Mouse (Mus musculus): Measurements from ENCODE around the gene Macrod2. TPM values are rescaled to one million over a fixed set of nuclear protein-coding genes. Genes with fewer than 3 reads are reported as not detected.
A peak's percentile ranks its signal among the peaks of the same experiment; 100 is the strongest.

Macrod2 gene
- polyA plus RNA-seq, 1 experiment from 2014 or later, result 89.4 TPM

DNA sequence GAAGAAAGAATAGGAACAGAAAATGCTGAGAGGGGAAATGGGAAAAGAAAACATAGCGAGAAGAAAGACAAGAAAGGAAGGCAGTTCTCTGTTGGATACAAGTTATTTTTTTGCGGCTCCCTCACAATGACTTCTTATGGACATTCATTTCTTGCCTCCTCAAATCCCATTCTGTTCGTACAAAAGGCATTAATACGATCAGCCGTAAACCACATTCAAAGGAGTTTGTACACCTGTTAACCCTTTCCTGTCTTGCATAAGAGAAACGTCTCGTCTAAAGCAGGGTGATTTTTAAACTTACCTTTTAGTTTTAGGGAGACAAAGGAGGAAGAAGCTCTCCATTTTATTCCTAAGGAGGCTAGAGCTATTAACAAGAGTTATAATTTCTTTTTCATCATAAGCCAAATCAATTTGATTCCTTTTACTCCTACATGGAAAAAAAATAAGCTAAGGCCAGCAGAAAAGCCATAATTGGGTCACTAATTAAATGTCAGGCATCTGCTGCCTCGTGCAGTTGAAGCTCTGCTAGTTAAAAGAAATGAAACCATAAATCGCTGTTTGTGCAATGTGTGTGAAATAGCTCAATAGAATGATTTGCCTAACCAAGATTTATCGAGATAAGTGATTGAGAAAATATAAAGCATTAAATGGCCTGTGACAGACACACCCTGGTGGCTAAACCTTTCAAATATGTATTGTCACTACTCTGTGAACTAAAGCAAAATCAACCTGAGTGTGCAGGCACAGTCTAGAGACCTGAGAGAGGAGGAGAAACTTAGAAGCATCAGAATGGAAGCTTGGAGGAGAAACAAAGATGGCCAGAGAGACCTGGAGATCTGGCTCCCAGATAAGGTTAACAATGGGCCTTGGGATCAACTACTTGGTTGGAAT is 1635.9 kb downstream of the Macrod2 start:
- peak overlapping the region; percentile 11; the same call in 1 of the 2 replicates for H3K4me2 ChIP-seq
- H3K4me1 ChIP-seq, result no peaks in the 10 kb centered on the region
- no peak overlapping the region for H3K4me3 ChIP-seq (replicated peaks)
- no peaks in the 10 kb centered on the region for H3K9me3 ChIP-seq (replicated peaks)
- no peak overlapping the region for H3K9ac ChIP-seq (replicated peaks)
- 14% methylated on average over 10 of the region's 10 CpGs for WGBS
- no peak overlapping the region for H3K27ac ChIP-seq (replicated peaks)
- no peak for ATAC-seq (ENCODE audit: low FRiP score)
- no peaks in the 10 kb centered on the region for H3K36me3 ChIP-seq
- H3K27me3 ChIP-seq (replicated peaks), result no peaks in the 10 kb centered on the region

DNA sequence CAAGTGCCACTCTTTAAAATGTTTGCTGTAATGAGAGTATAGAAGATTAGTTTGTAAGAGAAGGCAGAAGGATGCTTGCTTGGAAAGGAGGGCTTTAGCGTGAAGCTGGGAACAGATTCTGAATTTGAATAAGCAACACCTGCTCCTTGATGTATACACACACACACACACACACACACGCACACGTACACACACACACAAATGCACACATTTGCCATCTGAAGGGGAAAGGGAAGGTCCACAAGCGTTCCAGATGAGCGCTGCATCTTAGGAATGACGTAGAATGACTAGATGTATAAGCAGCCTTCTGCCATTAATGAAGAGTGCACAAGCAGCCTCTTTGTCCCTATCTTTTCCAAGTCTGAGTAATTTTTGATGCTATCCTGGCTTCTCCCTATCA is 1660.5 kb downstream of the Macrod2 start:
- H3K27me3 ChIP-seq (replicated peaks), result no peaks in the 10 kb centered on the region
- no peak overlapping the region for H3K4me3 ChIP-seq (replicated peaks)
- no peaks in the 10 kb centered on the region for H3K36me3 ChIP-seq
- H3K9me3 ChIP-seq (replicated peaks), result no peaks in the 10 kb centered on the region
- H3K4me2 ChIP-seq, result no peak overlapping the region
- no peak overlapping the region for H3K9ac ChIP-seq (replicated peaks)
- H3K27ac ChIP-seq (replicated peaks), result no peak overlapping the region
- H3K4me1 ChIP-seq, result peaks cover 14% of the 10 kb centered on the region
- no peak for ATAC-seq (ENCODE audit: low FRiP score)
- WGBS, result 84% methylated on average over 6 of the region's 6 CpGs

- H3K27me3 ChIP-seq (replicated peaks), result no peaks in the 10 kb centered on the region
- no peaks in the 10 kb centered on the region for H3K36me3 ChIP-seq
- no peak overlapping the region for H3K4me3 ChIP-seq (replicated peaks)
- peak overlapping the region; percentile 20 for H3K4me2 ChIP-seq
- peaks cover 14% of the 10 kb centered on the region for H3K4me1 ChIP-seq
- H3K9ac ChIP-seq (replicated peaks), result no peak overlapping the region
- 25% methylated on average over 14 of the region's 14 CpGs for WGBS
- peak; percentile 83 for ATAC-seq (ENCODE audit: low FRiP score)
- H3K9me3 ChIP-seq (replicated peaks), result no peaks in the 10 kb centered on the region
- H3K27ac ChIP-seq (replicated peaks), result peak overlapping the region; percentile 71
These were observed 1663.0 kb downstream of the Macrod2 start for GRCm38 (mm10) chr2:142057889-142058750.

DNA sequence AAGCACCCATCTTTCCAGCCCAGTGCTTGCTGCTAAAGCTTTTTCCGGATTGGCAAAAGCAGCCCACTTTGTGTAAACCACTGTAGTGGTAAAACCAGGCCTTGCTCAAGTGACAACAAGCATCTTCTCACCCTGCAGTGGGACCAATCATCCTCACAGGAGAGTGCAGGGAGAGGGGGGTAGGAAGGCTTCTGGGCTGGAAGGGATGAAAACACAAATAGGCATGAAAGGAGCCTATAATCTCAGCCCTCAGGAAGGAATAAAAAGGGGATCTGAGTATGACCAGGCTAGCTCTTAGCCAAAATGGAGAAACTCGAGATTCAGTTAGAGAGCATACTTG is 1663.6 kb downstream of the Macrod2 start:
- no peaks in the 10 kb centered on the region for H3K9me3 ChIP-seq (replicated peaks)
- H3K27me3 ChIP-seq (replicated peaks), result no peaks in the 10 kb centered on the region
- peak overlapping the region; percentile 20; the same call in 1 of the 2 replicates for H3K4me2 ChIP-seq
- no peak overlapping the region for H3K4me3 ChIP-seq (replicated peaks)
- H3K36me3 ChIP-seq, result no peaks in the 10 kb centered on the region
- peaks cover 14% of the 10 kb centered on the region for H3K4me1 ChIP-seq
- 0 out of 2 replicates have a peak, but pooled peaks have one; percentile 19 for ATAC-seq (ENCODE audit: low FRiP score)
- no peak overlapping the region for H3K9ac ChIP-seq (replicated peaks)
- peak overlapping the region; percentile 71 for H3K27ac ChIP-seq (replicated peaks)
- WGBS, result 50% methylated on average over 2 of the region's 2 CpGs

DNA sequence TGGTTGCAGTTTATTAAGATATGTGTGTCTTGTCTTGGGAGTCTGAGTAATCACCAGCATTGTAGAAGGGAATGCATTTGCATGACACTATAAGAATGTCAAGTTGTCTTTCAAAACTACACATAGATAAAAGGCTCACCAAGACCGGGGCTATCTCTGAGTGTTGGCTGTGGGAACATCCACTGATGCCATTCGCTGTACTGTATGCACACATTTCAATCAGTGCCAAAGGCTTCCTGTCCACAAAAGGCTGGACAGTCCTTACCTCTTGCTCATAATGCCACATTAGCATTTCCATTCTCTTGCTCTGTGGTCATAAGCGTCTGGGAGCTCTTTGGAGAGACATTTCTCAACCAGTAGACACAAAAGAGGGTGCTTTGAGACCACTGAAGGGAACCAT is 1713.8 kb downstream of the Macrod2 start:
- no peaks in the 10 kb centered on the region for H3K36me3 ChIP-seq
- no peaks in the 10 kb centered on the region for H3K27me3 ChIP-seq (replicated peaks)
- no peak for ATAC-seq (ENCODE audit: low FRiP score)
- no peaks in the 10 kb centered on the region for H3K9me3 ChIP-seq (replicated peaks)
- H3K4me1 ChIP-seq, result no peaks in the 10 kb centered on the region
- WGBS, result 57% methylated on average over 3 of the region's 3 CpGs
- H3K9ac ChIP-seq (replicated peaks), result no peak overlapping the region
- no peak overlapping the region for H3K27ac ChIP-seq (replicated peaks)
- no peak overlapping the region for H3K4me3 ChIP-seq (replicated peaks)
- H3K4me2 ChIP-seq, result no peak overlapping the region

- no peak for ATAC-seq (ENCODE audit: low FRiP score)
- Histone ChIP-seq H3K36me3 (no peaks in the 10 kb centered on the region), H3K4me1 (no peaks in the 10 kb centered on the region), H3K27ac (replicated peaks) (no peak overlapping the region), H3K4me2 (no peak overlapping the region), H3K27me3 (replicated peaks) (no peaks in the 10 kb centered on the region), H3K4me3 (replicated peaks) (no peak overlapping the region), H3K9me3 (replicated peaks) (no peaks in the 10 kb centered on the region), H3K9ac (replicated peaks) (no peak overlapping the region)
- 94% methylated on average over 1 of the region's 1 CpGs for WGBS
These were observed 1721.5 kb downstream of the Macrod2 start for GRCm38 (mm10) chr2:142116623-142117022.

- no peaks in the 10 kb centered on the region for H3K9me3 ChIP-seq (replicated peaks)
- no peak overlapping the region for H3K9ac ChIP-seq (replicated peaks)
- H3K4me2 ChIP-seq, result no peak overlapping the region
- no peak overlapping the region for H3K4me3 ChIP-seq (replicated peaks)
- no peaks in the 10 kb centered on the region for H3K4me1 ChIP-seq
- H3K27me3 ChIP-seq (replicated peaks), result no peaks in the 10 kb centered on the region
- ATAC-seq (ENCODE audit: low FRiP score), result no peak
- 52% methylated on average over 3 of the region's 3 CpGs for whole genome bisulfite sequencing
- no peak overlapping the region for H3K27ac ChIP-seq (replicated peaks)
- no peaks in the 10 kb centered on the region for H3K36me3 ChIP-seq
These were observed 1733.0 kb downstream of the Macrod2 start for GRCm38 (mm10) chr2:142128109-142128508.

DNA sequence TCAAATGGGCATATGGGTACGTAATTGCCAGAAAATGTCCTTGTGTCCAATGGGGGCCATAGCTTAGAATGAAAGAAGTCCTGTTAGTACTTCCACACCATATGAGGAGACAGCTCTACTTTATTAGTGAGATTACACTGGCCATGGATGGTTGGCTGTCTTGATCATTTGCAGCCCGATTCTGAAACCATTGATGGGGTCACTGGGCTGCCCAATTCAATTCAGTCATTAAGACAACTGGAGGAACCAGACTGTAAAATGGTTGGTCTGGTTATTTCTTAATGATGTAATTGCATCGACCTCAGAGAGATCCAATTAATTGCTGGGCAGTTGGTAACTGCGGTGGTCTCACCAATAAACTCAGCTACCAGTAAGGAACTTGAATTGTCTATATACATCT is 1734.1 kb downstream of the Macrod2 start:
- 70% methylated on average over 4 of the region's 4 CpGs for WGBS
- H3K27me3 ChIP-seq (replicated peaks), result no peaks in the 10 kb centered on the region
- ATAC-seq (ENCODE audit: low FRiP score), result no peak

GRCm38 (mm10) chr2:142149310-142149709 is 1754.2 kb downstream of the Macrod2 start:
- 82% methylated on average over 2 of the region's 2 CpGs for WGBS
- no peak overlapping the region for H3K4me3 ChIP-seq (replicated peaks)
- H3K9me3 ChIP-seq (replicated peaks), result no peaks in the 10 kb centered on the region
- H3K9ac ChIP-seq (replicated peaks), result no peak overlapping the region
- H3K36me3 ChIP-seq, result no peaks in the 10 kb centered on the region
- no peak overlapping the region for H3K27ac ChIP-seq (replicated peaks)
- no peaks in the 10 kb centered on the region for H3K27me3 ChIP-seq (replicated peaks)
- no peak for ATAC-seq (ENCODE audit: low FRiP score)
- H3K4me2 ChIP-seq, result no peak overlapping the region
- H3K4me1 ChIP-seq, result no peaks in the 10 kb centered on the region

More for the DNA sequence above, 1734.1 kb downstream of the Macrod2 start:
- Histone ChIP-seq H3K4me2 (no peak overlapping the region), H3K9ac (replicated peaks) (no peak overlapping the region), H3K4me1 (no peaks in the 10 kb centered on the region), H3K36me3 (no peaks in the 10 kb centered on the region), H3K27ac (replicated peaks) (no peak overlapping the region), H3K4me3 (replicated peaks) (no peak overlapping the region), H3K9me3 (replicated peaks) (no peaks in the 10 kb centered on the region)

DNA sequence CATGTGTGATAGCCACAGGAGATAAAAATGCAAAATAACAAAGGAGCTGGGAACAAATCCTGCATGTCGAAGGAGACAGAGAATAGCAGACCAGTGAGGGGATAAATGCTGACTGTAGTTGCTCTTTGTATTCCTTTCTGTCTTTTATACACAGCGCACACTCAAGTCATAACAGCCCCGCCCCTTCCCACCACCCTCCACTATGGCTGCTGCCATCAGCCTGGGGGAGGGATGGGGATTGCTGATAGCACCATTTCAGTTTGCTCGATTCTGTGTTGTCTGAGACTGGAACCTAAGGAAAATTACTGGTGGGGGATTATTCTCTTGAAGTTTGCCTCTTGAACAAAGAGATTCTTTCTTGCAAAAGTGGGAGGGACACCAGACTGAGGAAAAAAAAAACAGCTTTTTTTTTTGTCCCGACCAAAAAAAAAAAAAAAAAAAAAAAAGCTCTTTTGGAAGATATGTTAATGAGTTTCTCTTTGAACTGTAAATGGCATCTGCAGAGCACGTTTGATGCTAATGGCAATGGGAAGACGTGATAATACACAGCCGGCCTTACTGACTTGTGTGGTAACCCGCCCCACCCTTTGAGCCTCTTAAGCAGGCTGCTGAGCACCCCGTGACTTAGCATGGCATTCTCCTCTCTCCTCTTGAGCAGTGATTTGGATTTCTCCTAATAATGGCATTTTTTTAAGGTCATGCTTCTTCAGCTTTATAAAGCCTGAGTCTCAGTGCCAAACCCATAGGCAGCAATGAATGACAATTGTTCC is 1768.6 kb downstream of the Macrod2 start:
- ATAC-seq (ENCODE audit: low FRiP score), result peak; percentile 63; the same call in 1 of the 2 replicates
- H3K27me3 ChIP-seq (replicated peaks), result no peaks in the 10 kb centered on the region
- peak overlapping the region; percentile 32 for H3K4me2 ChIP-seq
- H3K36me3 ChIP-seq, result no peaks in the 10 kb centered on the region
- H3K4me1 ChIP-seq, result peaks cover 6% of the 10 kb centered on the region
- H3K27ac ChIP-seq (replicated peaks), result no peak overlapping the region
- no peak overlapping the region for H3K9ac ChIP-seq (replicated peaks)
- no peaks in the 10 kb centered on the region for H3K9me3 ChIP-seq (replicated peaks)
- 18% methylated on average over 10 of the region's 10 CpGs for WGBS
- H3K4me3 ChIP-seq (replicated peaks), result no peak overlapping the region

GRCm38 (mm10) chr2:142169649-142170048 is 1774.5 kb downstream of the Macrod2 start:
- no peaks in the 10 kb centered on the region for H3K9me3 ChIP-seq (replicated peaks)
- 39% methylated on average over 2 of the region's 2 CpGs for WGBS
- no peaks in the 10 kb centered on the region for H3K27me3 ChIP-seq (replicated peaks)
- ATAC-seq (ENCODE audit: low FRiP score), result no peak
- H3K9ac ChIP-seq (replicated peaks), result no peak overlapping the region
- H3K4me2 ChIP-seq, result no peak overlapping the region
- H3K36me3 ChIP-seq, result no peaks in the 10 kb centered on the region
- H3K4me1 ChIP-seq, result no peaks in the 10 kb centered on the region
- no peak overlapping the region for H3K4me3 ChIP-seq (replicated peaks)
- no peak overlapping the region for H3K27ac ChIP-seq (replicated peaks)
